Mouse (Mus musculus): Measurements from ENCODE around the gene Lin7a. TPM values are rescaled to one million over a fixed set of nuclear protein-coding genes. Genes with fewer than 3 reads are reported as not detected.

Lin7a gene
- total RNA-seq (2023) = not detected

DNA sequence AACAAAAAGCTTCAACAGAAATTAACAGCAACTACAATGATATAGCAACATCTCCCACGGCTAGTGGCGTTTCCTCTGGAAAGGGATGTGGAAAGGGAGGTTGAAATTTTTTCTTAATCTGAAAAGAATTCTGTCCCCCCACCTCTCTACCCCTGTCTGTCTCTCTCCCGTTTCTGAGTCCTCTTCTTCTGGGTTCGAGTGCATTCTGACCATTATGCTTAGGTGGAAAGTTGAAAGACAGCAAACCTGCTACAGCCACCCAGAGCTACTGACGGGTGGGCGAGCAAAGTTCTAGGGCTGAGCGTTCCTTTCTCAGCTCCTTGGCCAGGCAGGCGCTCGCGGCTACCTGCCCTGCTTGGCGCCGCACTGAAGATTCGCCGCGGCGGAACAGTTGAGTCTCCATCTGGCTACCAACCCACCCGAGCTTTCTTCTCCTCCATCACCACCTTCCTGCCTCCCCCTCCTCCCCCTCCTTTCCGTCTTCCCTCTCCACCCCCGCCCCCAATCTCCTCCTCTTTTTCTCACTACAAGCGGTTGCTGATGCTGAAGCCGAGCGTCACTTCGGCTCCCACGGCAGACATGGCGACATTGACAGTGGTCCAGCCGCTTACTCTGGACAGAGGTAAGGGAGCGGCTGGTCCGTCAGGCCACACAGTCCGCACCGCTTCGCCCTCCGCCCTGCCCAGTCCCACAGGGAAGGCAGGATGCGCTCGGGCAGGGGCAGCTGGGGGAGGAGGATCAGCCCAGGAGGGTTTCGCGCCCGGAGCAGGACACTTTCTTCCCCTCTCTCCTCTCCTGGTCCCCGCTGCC lies at the start of gene Lin7a:
TSS of gene Lin7a (plus strand) at position 366 of the 810 bp plus-strand sequence.

Other genes with a start within 250 kb of the Lin7a start
- not detected for gene Acss3, start 148.0 kb upstream of the Lin7a start, total RNA-seq (2023)
- not detected for gene Myf5, start 214.4 kb downstream of the Lin7a start, total RNA-seq (2023)
- gene Myf6, start 223.1 kb downstream of the Lin7a start, total RNA-seq (2023) = not detected

All from CD4-positive naive resting alpha-beta T cell, adult 76 days (primary cell).